Comparison of ENCODE assay signal across 10 mouse cellular contexts in genomic region chr7:135713326-135713725, GRCm38 (mm10). TPM values are rescaled to one million over a fixed set of nuclear protein-coding genes. Genes with fewer than 3 reads are reported as not detected.
DNase-seq lines count a peak whose midpoint lies in the region; ATAC-seq and TF ChIP-seq lines count a peak whose summit lies in the region.
"Had no signal": no experiment of that assay in that cellular context is flagged by ENCODE, and none has a peak within 500 bp of the region (broad histone marks: within the 10 kb centered on the region; RNA-seq: fewer than 3 reads in every experiment).

No protein-coding gene starts in this region.

- peaks cover 25% of the 10 kb centered on the region for H3K4me1 ChIP-seq in lung, embryonic 16.5 days (replicated peaks; ENCODE audit: control insufficient read depth, insufficient read depth, low read length)
- peaks cover 25% of the 10 kb centered on the region for H3K4me1 ChIP-seq in embryonic facial prominence, embryonic 15.5 days
- H3K4me1 ChIP-seq in hindbrain, postnatal 0 days (ENCODE audit: insufficient read depth, low read length), result no peaks in the 10 kb centered on the region

- H3K27me3 ChIP-seq in lung, embryonic 16.5 days (ENCODE audit: control insufficient read depth, insufficient read depth, low read depth, low read length), result no peaks in the 10 kb centered on the region
- no peaks in the 10 kb centered on the region for H3K27me3 ChIP-seq in embryonic facial prominence, embryonic 15.5 days
- no peaks in the 10 kb centered on the region for H3K27me3 ChIP-seq in hindbrain, postnatal 0 days (ENCODE audit: insufficient read depth, low read length)

- H3K4me2 ChIP-seq in lung, embryonic 16.5 days (ENCODE audit: low read depth, low read length), result peak overlapping the region; percentile 67
- H3K4me2 ChIP-seq in embryonic facial prominence, embryonic 15.5 days (replicated peaks), result peak overlapping the region; percentile 50
- H3K4me2 ChIP-seq in hindbrain, postnatal 0 days (ENCODE audit: low read depth, low read length), result peak overlapping the region; percentile 98

- no peak overlapping the region for H3K27ac ChIP-seq in lung, embryonic 16.5 days (ENCODE audit: low read length)
- H3K27ac ChIP-seq in embryonic facial prominence, embryonic 15.5 days (replicated peaks), result no peak overlapping the region
- H3K27ac ChIP-seq in hindbrain, postnatal 0 days, result no peak overlapping the region
- H3K27ac ChIP-seq in gastrocnemius, adult 2 months, result no peak overlapping the region

- peak overlapping the region; percentile 38 for H3K4me3 ChIP-seq in lung, embryonic 16.5 days (ENCODE audit: low read length)
- peak overlapping the region; percentile 80 for H3K4me3 ChIP-seq in embryonic facial prominence, embryonic 15.5 days (replicated peaks)
- 0 out of 2 replicates have a peak overlapping the region, but pooled peaks have one; percentile 10 for H3K4me3 ChIP-seq in hindbrain, postnatal 0 days (ENCODE audit: low read length)
- no peak overlapping the region for H3K4me3 ChIP-seq in gastrocnemius, adult 2 months

- ATAC-seq in lung, embryonic 16.5 days (ENCODE audit: low read depth), result no peak
- ATAC-seq in embryonic facial prominence, embryonic 15.5 days (ENCODE audit: insufficient number of reproducible peaks, low FRiP score, low TSS enrichment, low read depth), result no peak
- ATAC-seq in hindbrain, postnatal 0 days, result no peak
- ATAC-seq: activated CD4-positive, CD25-positive, alpha-beta regulatory T cell, adult 4 months had no signal

- no peak for TF ChIP-seq CTCF in hindbrain, postnatal 0 days (IDR thresholded peaks at IDR 0.05; ENCODE audit: low read depth)
- no peak for TF ChIP-seq CTCF in gastrocnemius, adult 2 months (IDR thresholded peaks at IDR 0.05)

- WGBS in lung, embryonic 16.5 days, result 72% methylated on average over 8 of the region's 8 CpGs
- WGBS in embryonic facial prominence, embryonic 15.5 days, result 70% methylated on average over 8 of the region's 8 CpGs
- 68% methylated on average over 8 of the region's 8 CpGs for WGBS in hindbrain, postnatal 0 days

- intact Hi-C loops in gastrocnemius, adult 2 months (cut with DNase I), result no loop called here

- peak overlapping the region; percentile 54 for H3K9ac ChIP-seq in lung, embryonic 16.5 days (ENCODE audit: low read length)
- no peak overlapping the region for H3K9ac ChIP-seq in embryonic facial prominence, embryonic 15.5 days
- H3K9ac ChIP-seq in hindbrain, postnatal 0 days (replicated peaks; ENCODE audit: low read length), result no peak overlapping the region

- peaks cover 10% of the 10 kb centered on the region for H3K36me3 ChIP-seq in lung, embryonic 16.5 days (ENCODE audit: control insufficient read depth, insufficient read depth, low read length)
- H3K36me3 ChIP-seq in embryonic facial prominence, embryonic 15.5 days, result 0 out of 2 replicates have a peak, but pooled peaks cover 5% of the 10 kb centered on the region
- H3K36me3 ChIP-seq in hindbrain, postnatal 0 days (ENCODE audit: insufficient read depth, low read length), result no peaks in the 10 kb centered on the region

- no peak for DNase-seq in lung, postnatal 14 days
- no peak for DNase-seq in hindbrain, postnatal 0 days (ENCODE audit: low spot score)
- DNase-seq in naive thymus-derived CD4-positive, alpha-beta T cell, adult 2 months (ENCODE audit: low read depth), result peak; percentile 18
- no peak for DNase-seq in layer of hippocampus, adult 9-10 months (ENCODE audit: low spot score)
- DNase-seq in spleen, postnatal 14 days (ENCODE audit: low spot score in 2 of 2), result no peak
- DNase-seq in gastrocnemius, adult 2 months, result no peak
- DNase-seq: kidney, adult 2 months had no signal

- H3K9me3 ChIP-seq in lung, embryonic 16.5 days (ENCODE audit: control insufficient read depth, low read length), result no peaks in the 10 kb centered on the region
- no peaks in the 10 kb centered on the region for H3K9me3 ChIP-seq in embryonic facial prominence, embryonic 15.5 days (replicated peaks)
- no peaks in the 10 kb centered on the region for H3K9me3 ChIP-seq in hindbrain, postnatal 0 days (ENCODE audit: low read length)

RNA-seq across cellular contexts. Expression of gene Mki67, which starts 2.8 kb away (rescaled TPM):
- 43.7 and 44.3 TPM in 2 replicates for polyA plus RNA-seq in lung, embryonic 16.5 days (2015; fragmentation: Nextera tagmentation; extraction: Ambion mirVana)
- polyA plus RNA-seq in embryonic facial prominence, embryonic 15.5 days (2015; fragmentation: Nextera tagmentation; extraction: Ambion mirVana), result 29.2 and 35.5 TPM in 2 replicates
- total RNA-seq in hindbrain, postnatal 0 days (2014; rRNA removed), result 17.5 and 29.4 TPM in 2 replicates
- polyA plus RNA-seq in hindbrain, postnatal 0 days (2015; fragmentation: Nextera tagmentation; extraction: Ambion mirVana), result 10.6 and 10.8 TPM in 2 replicates
- under 1 TPM in 1 of 2 experiments, not detected in 1; 0.08 TPM for total RNA-seq in gastrocnemius, adult 2 months (2021)
